Mouse (Mus musculus) lung, postnatal 10 days (tissue): ENCODE data around the gene St6galnac3.
A peak's percentile ranks its signal among the peaks of the same experiment; 100 is the strongest.
"Not testable (repeated sequence)": the region's sequence is repeated elsewhere in the genome, so short reads cannot be mapped to it uniquely, and the experiment has no call there.

ENCODE experiments used
- DNase-seq: peaks from one replicate; pipeline ENCODE4 v3.0.0; 2021

The St6galnac3 gene

DNA sequence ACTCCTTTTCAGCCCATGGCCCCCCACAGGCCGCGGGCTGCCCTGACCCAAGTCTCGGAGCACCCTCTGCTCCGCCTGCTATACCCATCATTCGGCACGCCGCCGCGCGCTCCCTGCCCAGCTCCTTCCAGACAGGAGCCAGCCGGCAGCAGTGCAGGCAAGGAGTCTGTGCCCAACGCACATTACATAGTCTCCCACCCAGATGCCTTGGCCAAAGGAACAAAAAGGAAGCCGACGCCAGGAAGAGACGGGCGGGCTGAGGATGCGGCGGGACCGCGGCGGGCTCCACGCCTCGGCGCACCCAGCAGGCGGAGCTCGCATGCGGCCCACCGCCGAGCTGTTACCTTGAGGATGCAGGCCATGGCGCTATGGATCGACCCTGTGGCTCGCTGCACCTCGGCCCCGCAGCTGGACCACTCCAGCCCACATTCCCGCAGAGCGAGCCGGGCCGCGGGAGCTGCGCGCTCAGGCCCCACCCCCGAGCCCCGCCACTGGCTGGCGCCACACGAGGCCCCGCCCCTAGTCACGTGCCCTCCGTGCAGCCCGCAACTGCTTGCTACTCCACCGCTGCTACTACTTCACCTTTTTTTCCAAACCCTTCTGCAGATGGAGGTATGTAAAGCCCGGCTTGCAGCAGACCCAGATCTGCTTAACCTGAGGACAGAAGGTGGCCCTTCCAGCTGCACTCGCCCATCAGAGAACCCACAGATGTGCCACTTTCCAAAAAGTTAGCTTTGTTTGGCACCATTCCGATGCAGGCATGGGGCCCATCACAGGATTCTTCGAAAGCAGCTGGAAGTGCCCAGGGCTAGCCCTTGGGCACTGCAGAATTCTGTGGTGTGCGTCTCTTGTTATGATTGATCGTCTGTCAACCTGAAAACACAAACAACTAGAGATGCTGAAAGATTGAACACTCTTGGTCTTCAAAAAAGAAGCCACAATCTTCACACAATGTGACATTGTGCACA is at the start of gene St6galnac3:
Gene St6galnac3 (minus strand): TSS at position 474 of the 968 bp plus-strand sequence.
- DNase-seq: peak; percentile 89

DNA sequence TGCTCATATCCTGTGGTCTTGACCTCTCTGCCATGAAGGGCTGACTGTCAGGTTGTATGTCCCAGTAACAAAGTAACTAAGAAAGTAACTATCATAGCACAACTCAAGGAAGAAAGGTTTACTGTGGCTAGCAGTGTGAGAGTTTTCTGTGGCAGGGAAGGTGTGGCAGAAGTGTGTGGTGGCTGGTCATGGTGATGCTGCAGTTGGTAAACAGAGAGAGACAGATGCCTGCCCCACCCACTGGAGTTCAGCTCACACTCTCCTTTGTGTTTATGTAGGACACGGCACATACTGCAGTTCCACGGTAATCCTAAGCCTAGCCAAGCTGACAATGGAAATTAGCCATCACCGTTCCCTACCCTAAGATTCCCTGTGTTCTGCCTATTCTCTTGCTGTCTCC is 49.6 kb upstream of the St6galnac3 start:
- no peak for DNase-seq

GRCm38 (mm10) chr3:153771479-153771878 is 46.5 kb upstream of the St6galnac3 start:
- no peak for DNase-seq

GRCm38 (mm10) chr3:153770573-153770972 is 45.6 kb upstream of the St6galnac3 start:
- no peak for DNase-seq

DNA sequence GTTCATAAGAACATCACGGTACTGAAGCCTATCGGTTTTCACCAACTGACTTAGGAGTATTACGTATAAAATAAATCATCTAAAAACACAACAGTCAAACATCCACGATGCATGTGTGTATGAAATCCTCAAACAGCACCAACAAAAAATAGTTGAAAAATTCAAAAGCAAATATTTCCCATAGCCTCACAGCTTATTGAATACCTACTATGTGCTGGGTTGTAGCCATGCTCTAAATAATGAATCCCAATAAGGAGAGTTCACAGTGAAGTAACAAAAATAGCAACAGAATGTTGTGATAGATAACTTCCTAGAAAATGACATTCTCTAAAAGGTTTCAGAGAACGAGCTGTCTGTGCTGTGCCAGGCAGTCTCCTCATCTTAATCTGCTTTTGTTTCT is 44.2 kb upstream of the St6galnac3 start:
- no peak for DNase-seq

- DNase-seq: no peak
These were observed 40.2 kb upstream of the St6galnac3 start for GRCm38 (mm10) chr3:153765171-153765570.

DNA sequence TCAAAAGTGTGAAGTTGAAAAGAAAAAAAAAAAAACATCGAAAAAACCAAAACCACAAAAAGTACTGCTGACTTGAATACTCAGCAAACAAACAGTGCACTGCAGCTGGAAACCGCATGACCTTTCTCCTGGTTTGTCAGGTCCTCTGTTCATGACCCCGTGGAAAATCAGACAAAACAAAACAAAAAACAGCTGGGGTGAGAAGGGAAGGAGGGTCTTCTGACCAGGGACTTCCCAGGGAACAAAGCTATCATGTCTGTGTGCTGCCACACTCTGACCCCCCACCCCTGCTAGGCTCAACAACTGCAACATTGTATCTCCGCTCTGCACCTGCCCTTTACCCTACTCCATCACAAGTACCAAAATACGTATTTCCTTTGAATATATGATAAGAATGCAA is 39.8 kb upstream of the St6galnac3 start:
- DNase-seq: no peak

DNA sequence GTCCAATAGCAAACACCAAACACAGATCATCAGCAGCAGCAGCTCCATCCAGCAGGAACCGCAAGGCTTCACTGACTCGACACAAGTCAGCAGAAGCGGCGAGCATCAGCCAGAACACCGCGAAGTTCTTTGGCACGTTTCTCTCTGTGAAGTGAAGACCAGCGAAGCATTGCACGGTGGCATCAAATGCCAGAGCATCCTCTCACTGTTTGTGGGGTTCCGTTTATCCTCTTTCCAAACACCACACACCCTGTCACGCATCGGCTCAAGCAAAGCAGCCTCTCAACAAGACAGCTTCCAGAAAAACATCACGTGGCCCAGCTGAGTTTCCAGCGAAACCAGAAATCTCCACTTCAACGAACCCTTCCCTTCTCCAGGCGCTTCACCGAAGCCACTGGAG is 36.2 kb upstream of the St6galnac3 start:
- DNase-seq: no peak

- DNase-seq: no peak
These were observed 34.3 kb upstream of the St6galnac3 start for GRCm38 (mm10) chr3:153759269-153759668.

GRCm38 (mm10) chr3:153756500-153756996 is 31.6 kb upstream of the St6galnac3 start:
- DNase-seq: no peak

DNA sequence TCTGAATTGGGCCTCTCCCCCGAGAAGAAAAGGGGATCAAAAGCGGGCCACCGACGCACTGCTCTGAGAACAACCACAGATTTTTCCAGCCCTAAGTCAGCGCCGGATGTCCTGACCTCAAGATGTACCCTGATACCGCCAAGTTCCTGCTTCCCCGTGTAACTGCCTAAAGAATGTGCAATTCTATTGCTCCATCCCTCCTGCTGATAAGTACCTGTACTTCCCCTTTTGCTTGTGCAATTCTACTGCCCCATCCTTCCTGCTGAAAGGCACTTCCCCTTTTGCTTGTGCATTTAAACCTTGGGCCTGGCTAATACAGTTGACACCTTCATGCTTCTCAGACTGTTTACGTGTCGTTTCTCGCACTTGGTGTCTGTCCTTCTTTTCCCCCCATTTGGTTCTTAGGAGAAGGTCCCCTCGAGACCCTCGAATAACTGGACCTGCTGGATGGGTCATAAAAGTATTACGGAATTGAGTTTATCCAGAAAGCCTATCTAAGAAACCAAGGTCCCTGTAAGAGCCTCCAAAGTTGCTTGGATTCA is 30.9 kb upstream of the St6galnac3 start:
- DNase-seq: not testable (repeated sequence)

- DNase-seq: no peak
These were observed 26.5 kb upstream of the St6galnac3 start for GRCm38 (mm10) chr3:153751435-153751834.

- DNase-seq: no peak
These were observed 24.4 kb upstream of the St6galnac3 start for GRCm38 (mm10) chr3:153749359-153749758.

GRCm38 (mm10) chr3:153748293-153748692 is 23.3 kb upstream of the St6galnac3 start:
- DNase-seq: no peak

- DNase-seq: no peak
These were observed 20.1 kb upstream of the St6galnac3 start for GRCm38 (mm10) chr3:153745099-153745498.

- no peak for DNase-seq
These were observed 19.5 kb upstream of the St6galnac3 start for GRCm38 (mm10) chr3:153744447-153744846.

- DNase-seq: no peak
These were observed 16.8 kb upstream of the St6galnac3 start for GRCm38 (mm10) chr3:153741800-153742199.

- no peak for DNase-seq
These were observed 14.4 kb upstream of the St6galnac3 start for GRCm38 (mm10) chr3:153739351-153739750.

DNA sequence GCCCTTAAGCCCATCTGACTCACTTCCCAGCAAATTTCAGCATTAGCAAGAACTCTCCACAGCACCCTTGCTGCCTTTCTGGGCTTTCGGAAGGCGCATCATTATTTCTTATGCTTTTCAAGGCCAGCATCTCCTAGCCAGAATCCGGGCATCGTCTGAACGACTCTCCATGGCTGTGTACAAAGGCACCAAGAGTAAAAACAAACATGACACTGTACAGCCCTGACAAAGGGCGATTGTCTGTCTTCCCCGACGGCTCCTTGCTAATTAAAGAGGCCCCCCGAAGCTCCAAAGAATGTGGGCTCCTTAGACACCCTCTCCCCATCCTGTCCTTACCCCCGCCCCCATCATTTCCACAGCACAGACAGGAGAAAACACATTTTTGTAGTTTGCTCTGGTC is 13.4 kb upstream of the St6galnac3 start:
- DNase-seq: no peak

DNA sequence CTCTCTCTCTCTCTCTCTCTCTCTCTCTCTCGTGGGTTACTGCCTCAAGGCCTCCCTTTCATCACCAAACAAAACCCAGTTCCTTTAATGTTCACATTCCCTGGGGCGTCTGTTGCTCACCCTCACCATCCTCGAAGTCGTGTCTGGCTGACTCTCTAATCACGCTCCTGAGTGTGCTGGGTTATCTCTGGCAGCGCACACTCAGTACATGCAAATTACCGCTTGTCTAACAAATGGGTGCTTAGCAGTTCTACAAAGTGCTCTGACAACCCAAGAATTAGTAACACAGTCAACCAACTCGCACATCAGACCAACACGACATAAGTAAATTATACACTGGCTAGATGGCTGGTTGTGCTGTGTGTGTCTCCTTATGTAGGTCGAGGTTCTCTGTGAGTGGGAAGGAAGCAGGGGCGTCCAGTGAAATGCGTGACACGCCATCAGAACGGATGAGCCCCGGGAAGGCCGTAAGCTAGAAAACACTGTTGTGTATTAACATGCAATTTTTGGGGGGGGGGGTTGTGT is 11.8 kb upstream of the St6galnac3 start:
- no peak for DNase-seq

GRCm38 (mm10) chr3:153735796-153736549 is 11.0 kb upstream of the St6galnac3 start:
- DNase-seq: no peak

DNA sequence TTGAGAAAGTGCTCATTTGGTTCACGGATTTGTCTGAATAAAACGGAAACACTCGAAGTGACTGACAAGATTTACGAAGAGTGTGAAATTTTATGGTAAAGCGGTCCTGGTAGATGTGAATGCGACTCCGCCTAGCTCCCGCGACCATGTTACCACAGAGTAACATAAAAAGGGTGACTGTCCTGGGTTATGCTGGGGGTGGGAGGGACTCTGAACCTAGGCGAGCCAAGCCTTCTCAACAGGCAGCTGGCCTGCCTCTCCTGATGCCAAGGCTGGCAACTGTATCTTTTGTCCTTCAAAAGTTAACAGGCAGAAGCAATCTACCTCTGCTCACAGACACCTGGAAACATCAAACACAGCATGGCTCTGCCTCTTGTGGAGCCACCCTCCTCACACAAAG is 9.8 kb upstream of the St6galnac3 start:
- DNase-seq: no peak
